Mouse (Mus musculus) liver, adult 2 months (tissue): ENCODE results near the gene Rab3gap2.

Experiments used
- CTCF ChIP-seq: fragments of 200-500 bp; IDR thresholded peaks from 2 replicates; pipeline ENCODE4 v1.5.1; 2011; ENCODE audit warnings: low read depth, low read length, control low read depth
- POLR2A ChIP-seq: fragments of 200-500 bp; IDR thresholded peaks from 2 replicates; pipeline ENCODE4 v1.6.1; 2011; ENCODE audit warnings: low read length, control low read depth; ENCODE audit not compliant: insufficient read depth; ENCODE audit errors: extremely low read depth

DNA sequence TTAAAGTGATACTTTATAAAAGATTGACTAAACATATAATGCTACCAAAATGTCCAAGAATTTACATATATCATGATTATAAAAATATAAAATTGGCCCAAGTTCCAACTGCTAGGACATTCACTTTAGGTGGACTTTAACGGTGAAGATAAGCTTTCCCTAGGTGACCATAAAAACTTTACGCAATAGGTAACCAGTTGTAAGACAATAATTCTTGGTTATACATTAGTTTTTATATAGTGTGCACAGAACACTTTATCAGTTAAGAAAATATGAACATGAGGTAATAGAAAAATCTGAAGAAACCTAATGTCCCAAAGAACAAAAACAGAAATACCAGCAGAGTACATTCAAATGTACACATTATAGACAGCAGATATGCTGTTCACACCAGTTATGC lies 104.4 kb downstream of the Rab3gap2 start:
- TF ChIP-seq CTCF (no peak), POLR2A (no peak)
